Mouse (Mus musculus) small intestine, adult 2 months (tissue): ENCODE results near the gene Dgkq.

Source experiments
- CTCF ChIP-seq: fragments of 200-500 bp; IDR thresholded peaks from 2 replicates; pipeline ENCODE4 v1.5.1; 2012; ENCODE audit warnings: low read depth, mild to moderate bottlenecking, control low read depth, inconsistent platforms, low read length, moderate library complexity, mixed read lengths; ENCODE audit not compliant: insufficient replicate concordance, insufficient read length; ENCODE audit errors: extremely low read depth
- POLR2A ChIP-seq: fragments of 200-500 bp; IDR thresholded peaks from 2 replicates; pipeline ENCODE4 v1.6.1; 2012; ENCODE audit warnings: low read depth, mild to moderate bottlenecking, control low read depth, inconsistent platforms, low read length, moderate library complexity

DNA sequence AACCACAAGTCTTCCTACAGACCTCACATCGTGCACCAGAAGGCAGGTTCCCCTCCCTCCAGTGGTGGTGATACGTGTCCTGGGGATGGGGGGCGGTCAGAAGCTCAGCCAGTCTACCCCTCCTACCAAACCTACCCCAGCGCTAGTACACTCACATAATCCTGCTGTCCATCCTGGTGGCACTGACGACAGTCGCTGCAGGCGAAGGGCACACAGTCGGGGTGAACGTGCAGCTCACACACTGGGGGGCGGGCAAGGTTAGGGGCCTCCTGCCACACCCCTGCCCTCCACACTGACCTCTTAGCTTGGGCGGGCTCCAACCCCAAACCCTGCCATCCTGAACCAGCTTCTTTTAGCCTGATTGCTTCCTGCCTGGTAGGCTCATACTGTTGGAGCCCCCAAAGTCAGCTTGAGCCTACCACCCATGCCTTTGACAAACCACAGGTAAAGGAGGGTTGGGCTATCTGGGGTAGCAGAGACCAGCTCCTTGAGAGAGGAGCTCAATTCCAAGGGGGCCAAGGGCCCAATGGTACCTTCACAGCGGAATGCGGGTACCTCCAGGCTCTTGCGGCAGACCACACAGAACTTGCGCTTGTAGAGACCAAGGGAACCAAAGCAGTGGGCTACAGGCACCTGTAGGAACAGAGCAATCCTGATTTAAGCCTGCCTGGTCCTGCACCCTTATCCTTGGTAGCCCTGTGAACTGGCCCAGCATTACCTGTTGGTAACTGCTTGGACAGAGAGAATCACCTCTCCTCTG is 13.4 kb downstream of the Dgkq start:
- TF ChIP-seq CTCF (no peak), POLR2A (no peak)
